Mouse (Mus musculus) liver, adult 2 months (tissue): ENCODE measurements around the gene Heatr5a.

Experiments
- CTCF ChIP-seq: fragments of 200-500 bp; IDR thresholded peaks from 2 replicates; pipeline ENCODE4 v1.5.1; 2011; ENCODE audit warnings: low read depth, low read length, control low read depth
- POLR2A ChIP-seq: fragments of 200-500 bp; IDR thresholded peaks from 2 replicates; pipeline ENCODE4 v1.6.1; 2011; ENCODE audit warnings: low read length, control low read depth; ENCODE audit not compliant: insufficient read depth; ENCODE audit errors: extremely low read depth

- no peak for TF ChIP-seq CTCF
- TF ChIP-seq POLR2A, result no peak
These were observed 107.8 kb downstream of the Heatr5a start for GRCm38 (mm10) chr12:51863116-51864002.
